Comparison of ENCODE assay signal across 8 mouse cellular contexts in genomic region chr2:92430723-92431541, GRCm38 (mm10). TPM values are rescaled to one million over a fixed set of nuclear protein-coding genes. Genes with fewer than 3 reads are reported as not detected.
DNase-seq lines count a peak whose midpoint lies in the region; ATAC-seq and TF ChIP-seq lines count a peak whose summit lies in the region.

No protein-coding gene starts in this region.

- H3K9ac ChIP-seq in intestine, embryonic 14.5 days (ENCODE audit: low read length) = peak overlapping the region; percentile 17; the same call in 1 of the 2 replicates
- H3K9ac ChIP-seq in limb, embryonic 14.5 days (ENCODE audit: low read depth, low read length, severe bottlenecking) = peak overlapping the region; percentile 28; the same call in 1 of the 2 replicates
- peak overlapping the region; percentile 70 for H3K9ac ChIP-seq in midbrain, embryonic 15.5 days

- H3K4me1 ChIP-seq in intestine, embryonic 14.5 days (replicated peaks; ENCODE audit: control insufficient read depth, insufficient read depth, low read length) = peaks cover 49% of the 10 kb centered on the region
- H3K4me1 ChIP-seq in limb, embryonic 14.5 days (ENCODE audit: control insufficient read depth, insufficient read depth, low read length) = peaks cover 56% of the 10 kb centered on the region
- H3K4me1 ChIP-seq in midbrain, embryonic 15.5 days = peaks cover 65% of the 10 kb centered on the region

- ATAC-seq in intestine, embryonic 14.5 days (replicated peaks; ENCODE audit: low FRiP score, low TSS enrichment, low read depth) = no peak
- ATAC-seq in limb, embryonic 14.5 days (ENCODE audit: low FRiP score, low read depth) = no peak
- ATAC-seq in midbrain, embryonic 15.5 days (replicated peaks) = peak; percentile 27

- H3K27ac ChIP-seq in intestine, embryonic 14.5 days (ENCODE audit: low read depth) = no peak overlapping the region
- peak overlapping the region; percentile 20; the same call in 1 of the 2 replicates for H3K27ac ChIP-seq in limb, embryonic 14.5 days (replicated peaks; ENCODE audit: low read depth, low read length)
- H3K27ac ChIP-seq in midbrain, embryonic 15.5 days = peak overlapping the region; percentile 75

- H3K4me2 ChIP-seq in intestine, embryonic 14.5 days (ENCODE audit: low read length) = peak overlapping the region; percentile 90
- peak overlapping the region; percentile 64 for H3K4me2 ChIP-seq in limb, embryonic 14.5 days (replicated peaks; ENCODE audit: low read depth, low read length, severe bottlenecking)
- peak overlapping the region; percentile 83 for H3K4me2 ChIP-seq in midbrain, embryonic 15.5 days

- H3K4me3 ChIP-seq in intestine, embryonic 14.5 days (ENCODE audit: low read depth, low read length) = 0 out of 2 replicates have a peak overlapping the region, but pooled peaks have one; percentile 6
- H3K4me3 ChIP-seq in limb, embryonic 14.5 days (replicated peaks; ENCODE audit: low read length) = peak overlapping the region; percentile 88
- H3K4me3 ChIP-seq in midbrain, embryonic 15.5 days = peak overlapping the region; percentile 94

- no peak for TF ChIP-seq POLR2A in limb, embryonic 14.5 days (IDR thresholded peaks at IDR 0.05; ENCODE audit: borderline replicate concordance, extremely low read depth, insufficient read depth, insufficient read length)

- H3K27me3 ChIP-seq in intestine, embryonic 14.5 days (replicated peaks; ENCODE audit: control insufficient read depth, insufficient read depth, low read length) = no peaks in the 10 kb centered on the region; the same call in 1 of the 2 replicates
- no peaks in the 10 kb centered on the region for H3K27me3 ChIP-seq in limb, embryonic 14.5 days (ENCODE audit: control insufficient read depth, insufficient read depth, low read length)
- H3K27me3 ChIP-seq in midbrain, embryonic 15.5 days (replicated peaks) = 0 out of 2 replicates have a peak, but pooled peaks cover 4% of the 10 kb centered on the region

- peak; percentile 61 for DNase-seq in layer of hippocampus, adult 11-12 months (ENCODE audit: low spot score)
- DNase-seq in layer of hippocampus, adult 9-10 months (ENCODE audit: low spot score) = no peak
- DNase-seq in cerebellum, postnatal 10 days = peak; percentile 77 to 78
- DNase-seq in gastrocnemius, postnatal 10 days = peak; percentile 44
- DNase-seq in intestine, embryonic 14.5 days (ENCODE audit: low spot score) = peak; percentile 67
- peak; percentile 59 for DNase-seq in limb, embryonic 14.5 days (ENCODE audit: low spot score)
- peak; percentile 59 to 75 for DNase-seq in urinary bladder, postnatal 36 days (ENCODE audit: low spot score in 2 of 2)

- peaks cover 5% of the 10 kb centered on the region for H3K36me3 ChIP-seq in intestine, embryonic 14.5 days (ENCODE audit: control insufficient read depth, insufficient read depth, low read length)
- peaks cover 1% of the 10 kb centered on the region; the same call in 1 of the 2 replicates for H3K36me3 ChIP-seq in limb, embryonic 14.5 days (ENCODE audit: control insufficient read depth, insufficient read depth, low read length)
- no peaks in the 10 kb centered on the region for H3K36me3 ChIP-seq in midbrain, embryonic 15.5 days (replicated peaks)

- 51% methylated on average over 21 of the region's 21 CpGs for WGBS in intestine, embryonic 14.5 days
- 68% methylated on average over 21 of the region's 21 CpGs for WGBS in limb, embryonic 14.5 days
- 48% methylated on average over 21 of the region's 21 CpGs for WGBS in midbrain, embryonic 15.5 days

- no peaks in the 10 kb centered on the region for H3K9me3 ChIP-seq in intestine, embryonic 14.5 days (ENCODE audit: control insufficient read depth, low read length)
- no peaks in the 10 kb centered on the region for H3K9me3 ChIP-seq in limb, embryonic 14.5 days (ENCODE audit: control insufficient read depth, low read length)
- H3K9me3 ChIP-seq in midbrain, embryonic 15.5 days = no peaks in the 10 kb centered on the region

RNA-seq across cellular contexts. Expression of gene Cry2, which starts 2.9 kb away (rescaled TPM):
- 10 to 100 TPM; 35.7 to 42.7 TPM for total RNA-seq in gastrocnemius, postnatal 10 days (2021)
- 16.7 and 18.2 TPM in 2 replicates for polyA plus RNA-seq in intestine, embryonic 14.5 days (2014; fragmentation: Nextera tagmentation; extraction: Ambion mirVana)
- 27.2 and 33.5 TPM in 2 replicates for polyA plus RNA-seq in limb, embryonic 14.5 days (2012; rRNA removed)
- polyA plus RNA-seq in limb, embryonic 14.5 days (2014; fragmentation: Nextera tagmentation; extraction: Ambion mirVana) = 30.2 and 34.8 TPM in 2 replicates
- polyA plus RNA-seq in midbrain, embryonic 15.5 days (2015; fragmentation: Nextera tagmentation; extraction: Ambion mirVana) = 47.5 and 49.0 TPM in 2 replicates

RNA-seq across cellular contexts. Expression of gene Slc35c1, which starts 29.4 kb away (rescaled TPM):
- 1 to 10 TPM; 5.9 to 6.7 TPM for total RNA-seq in gastrocnemius, postnatal 10 days (2021)
- polyA plus RNA-seq in intestine, embryonic 14.5 days (2014; fragmentation: Nextera tagmentation; extraction: Ambion mirVana) = 26.8 and 30.2 TPM in 2 replicates
- polyA plus RNA-seq in limb, embryonic 14.5 days (2012; rRNA removed) = 16.1 and 24.1 TPM in 2 replicates
- polyA plus RNA-seq in limb, embryonic 14.5 days (2014; fragmentation: Nextera tagmentation; extraction: Ambion mirVana) = 14.3 and 15.1 TPM in 2 replicates
- 14.4 and 17.4 TPM in 2 replicates for polyA plus RNA-seq in midbrain, embryonic 15.5 days (2015; fragmentation: Nextera tagmentation; extraction: Ambion mirVana)

RNA-seq across cellular contexts. Expression of gene Mapk8ip1, which starts 29.9 kb away (rescaled TPM):
- 10 to 100 TPM; 24.1 to 27.2 TPM for total RNA-seq in gastrocnemius, postnatal 10 days (2021)
- 11.8 and 13.2 TPM in 2 replicates for polyA plus RNA-seq in intestine, embryonic 14.5 days (2014; fragmentation: Nextera tagmentation; extraction: Ambion mirVana)
- 42.5 and 54.8 TPM in 2 replicates for polyA plus RNA-seq in limb, embryonic 14.5 days (2012; rRNA removed)
- 12.9 and 13.8 TPM in 2 replicates for polyA plus RNA-seq in limb, embryonic 14.5 days (2014; fragmentation: Nextera tagmentation; extraction: Ambion mirVana)
- 155 and 165 TPM in 2 replicates for polyA plus RNA-seq in midbrain, embryonic 15.5 days (2015; fragmentation: Nextera tagmentation; extraction: Ambion mirVana)

RNA-seq across cellular contexts. Expression of gene 1700029I15Rik, which starts 48.6 kb away (rescaled TPM):
- 1 to 10 TPM in 1 of 2 experiments, under 1 TPM in 1; 0.80 to 1.9 TPM for total RNA-seq in gastrocnemius, postnatal 10 days (2021)
- 1.7 TPM in 2 replicates for polyA plus RNA-seq in intestine, embryonic 14.5 days (2014; fragmentation: Nextera tagmentation; extraction: Ambion mirVana)
- polyA plus RNA-seq in limb, embryonic 14.5 days (2012; rRNA removed) = 3.1 and 3.5 TPM in 2 replicates
- 1.7 and 2.4 TPM in 2 replicates for polyA plus RNA-seq in limb, embryonic 14.5 days (2014; fragmentation: Nextera tagmentation; extraction: Ambion mirVana)
- polyA plus RNA-seq in midbrain, embryonic 15.5 days (2015; fragmentation: Nextera tagmentation; extraction: Ambion mirVana) = 7.6 and 8.4 TPM in 2 replicates

RNA-seq across cellular contexts. Expression of gene Large2, which starts 56.3 kb away (rescaled TPM):
- under 1 TPM; 0.40 to 0.70 TPM for total RNA-seq in gastrocnemius, postnatal 10 days (2021)
- 11.6 and 12.6 TPM in 2 replicates for polyA plus RNA-seq in intestine, embryonic 14.5 days (2014; fragmentation: Nextera tagmentation; extraction: Ambion mirVana)
- 32.7 and 41.1 TPM in 2 replicates for polyA plus RNA-seq in limb, embryonic 14.5 days (2012; rRNA removed)
- polyA plus RNA-seq in limb, embryonic 14.5 days (2014; fragmentation: Nextera tagmentation; extraction: Ambion mirVana) = 15.0 and 16.3 TPM in 2 replicates
- 1.5 and 1.9 TPM in 2 replicates for polyA plus RNA-seq in midbrain, embryonic 15.5 days (2015; fragmentation: Nextera tagmentation; extraction: Ambion mirVana)

Comparison
In these comparisons a context has a peak if more than half of its experiments do, and no peak if none do; other contexts are left out.
1. H3K4me3 ChIP-seq: peak in every context shown above with its lines; median percentile 94 in midbrain, embryonic 15.5 days; 88 in limb, embryonic 14.5 days; 6 in intestine, embryonic 14.5 days.
2. H3K9ac ChIP-seq: peak in every context shown above with its lines; median percentile 70 in midbrain, embryonic 15.5 days; 28 in limb, embryonic 14.5 days; 17 in intestine, embryonic 14.5 days.